Mouse (Mus musculus) urinary bladder, postnatal 14 days (tissue): ENCODE results near the gene Zbtb44.
A peak's percentile ranks its signal among the peaks of the same experiment; 100 is the strongest.

Experiments used
- DNase-seq: peaks from one replicate; pipeline ENCODE4 v3.0.0; 2021; ENCODE audit warnings: low spot score

Gene Zbtb44

DNA sequence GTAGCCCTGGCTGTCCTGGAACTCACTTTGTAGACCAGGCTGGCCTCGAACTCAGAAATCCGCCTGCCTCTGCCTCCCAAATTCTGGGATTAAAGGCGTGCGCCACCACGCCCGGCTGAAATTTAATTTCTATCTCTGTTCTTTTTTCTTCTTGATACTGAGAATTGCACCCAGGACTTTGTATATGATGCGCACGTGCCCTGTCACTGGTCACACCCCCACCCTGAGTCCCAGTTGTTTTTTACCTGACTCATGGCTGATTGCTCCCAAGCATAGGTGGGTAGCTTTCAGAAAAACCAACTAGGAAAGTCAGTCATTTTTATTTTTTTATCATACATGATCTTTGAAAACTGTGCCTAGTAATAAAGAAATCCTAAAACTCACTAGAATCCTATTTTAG lies 40.3 kb downstream of the Zbtb44 start:
- DNase-seq = no peak

DNA sequence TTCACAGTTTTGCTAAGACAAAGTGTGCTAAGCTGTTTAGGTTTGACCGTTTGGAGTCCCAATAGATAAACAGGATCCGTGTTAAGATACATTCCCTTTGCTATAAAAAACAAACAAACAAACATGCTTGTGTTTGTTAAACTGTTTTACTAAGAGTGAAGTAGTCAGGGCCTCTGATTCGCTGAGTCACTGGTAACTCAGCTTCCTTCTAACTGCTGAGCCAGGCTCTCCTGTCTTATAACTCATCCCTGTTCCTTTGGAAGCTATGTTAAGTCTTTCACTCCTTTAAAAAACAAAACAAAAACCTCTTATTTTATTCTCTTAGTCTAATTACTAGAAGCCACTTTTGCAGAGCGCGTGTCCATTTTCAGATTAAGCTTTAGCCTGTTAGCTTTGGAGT lies 41.8 kb downstream of the Zbtb44 start:
- DNase-seq = no peak

DNA sequence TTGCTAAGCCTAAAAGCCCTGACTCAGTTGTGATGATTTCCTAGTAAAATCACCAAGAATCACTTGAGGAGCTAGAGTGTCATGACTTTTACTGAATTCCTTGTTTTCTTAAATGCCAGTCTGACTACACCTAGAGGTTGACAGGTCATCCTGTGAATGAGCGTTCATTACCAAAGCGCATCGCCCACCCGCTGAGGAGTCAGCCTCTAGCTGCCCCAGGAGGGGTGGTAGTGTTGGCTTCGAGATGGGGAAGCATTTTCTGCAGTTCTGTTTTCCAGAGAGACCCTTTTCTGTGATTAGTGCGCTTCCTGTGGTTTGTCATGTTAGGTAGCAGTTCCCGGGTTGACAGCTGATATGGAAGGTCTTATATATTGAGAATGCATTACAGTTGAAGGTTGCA lies 43.4 kb downstream of the Zbtb44 start:
- no peak for DNase-seq

DNA sequence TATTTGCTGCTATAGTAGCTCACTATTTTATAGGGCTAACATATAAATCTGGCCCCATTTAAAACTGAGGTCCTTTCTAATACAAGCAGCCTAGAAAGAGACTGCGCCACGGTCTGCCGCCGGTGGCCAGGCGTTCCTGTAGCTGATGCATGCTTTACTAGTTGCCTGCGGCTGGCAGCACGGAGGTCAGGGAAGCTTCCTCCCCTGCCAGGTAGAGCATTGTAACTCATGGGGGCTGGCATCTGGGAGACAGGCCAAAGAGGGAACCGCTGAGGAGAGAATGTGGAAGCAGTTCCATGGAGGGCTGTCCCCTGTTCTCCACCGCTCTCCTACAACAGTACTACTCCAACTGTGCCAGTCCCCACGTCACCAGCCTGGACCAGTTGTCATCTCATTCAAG lies 44.4 kb downstream of the Zbtb44 start:
- DNase-seq = no peak

DNA sequence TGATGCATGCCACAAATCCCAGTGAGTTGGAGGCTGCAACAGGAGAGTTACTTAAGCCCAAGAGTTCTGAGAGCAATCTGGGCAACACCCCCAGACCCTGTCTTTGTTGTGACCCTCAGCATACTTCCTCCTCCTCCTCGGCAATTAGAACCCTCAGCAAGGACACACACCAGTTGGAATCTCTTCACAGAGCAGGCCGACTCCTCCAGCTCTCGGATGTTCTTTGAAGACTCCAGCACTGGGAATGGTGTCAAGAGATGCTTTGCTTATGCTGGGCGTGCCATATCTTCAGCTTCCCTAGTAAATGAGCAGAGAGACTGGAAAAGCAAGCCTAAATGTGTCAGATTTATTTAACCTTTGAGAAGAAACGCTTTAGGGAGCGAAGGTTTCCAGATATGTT lies 50.3 kb downstream of the Zbtb44 start:
- no peak for DNase-seq

DNA sequence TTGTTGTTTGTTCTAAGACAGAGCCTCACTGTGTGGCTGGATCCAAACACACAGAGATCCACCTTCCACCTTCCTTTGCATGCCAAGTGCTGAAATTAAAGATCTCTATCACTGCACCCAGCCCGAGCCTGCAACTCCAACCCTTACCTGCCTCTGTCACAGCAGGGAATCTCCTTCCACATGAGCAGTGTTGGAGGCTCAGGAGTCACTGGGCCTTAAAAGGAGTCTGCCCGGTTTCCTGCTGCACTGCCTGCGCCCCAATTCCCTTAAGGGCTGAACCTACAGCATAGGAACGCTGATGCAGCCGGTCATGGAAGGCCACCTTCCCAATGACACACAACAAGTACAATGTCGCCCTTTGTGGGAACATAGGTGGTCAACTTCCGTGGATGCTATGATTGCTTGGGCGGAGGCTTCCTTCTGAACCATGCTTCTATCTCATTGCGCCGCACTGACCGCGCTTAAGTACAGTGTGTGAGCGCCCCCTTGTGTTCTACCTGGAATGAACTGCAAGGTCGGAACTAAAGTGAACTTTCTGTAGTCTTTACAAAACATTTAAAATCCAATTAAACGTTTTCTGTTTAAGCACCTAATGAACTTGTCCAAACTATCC lies 51.7 kb downstream of the Zbtb44 start:
- DNase-seq = peak; percentile 80

DNA sequence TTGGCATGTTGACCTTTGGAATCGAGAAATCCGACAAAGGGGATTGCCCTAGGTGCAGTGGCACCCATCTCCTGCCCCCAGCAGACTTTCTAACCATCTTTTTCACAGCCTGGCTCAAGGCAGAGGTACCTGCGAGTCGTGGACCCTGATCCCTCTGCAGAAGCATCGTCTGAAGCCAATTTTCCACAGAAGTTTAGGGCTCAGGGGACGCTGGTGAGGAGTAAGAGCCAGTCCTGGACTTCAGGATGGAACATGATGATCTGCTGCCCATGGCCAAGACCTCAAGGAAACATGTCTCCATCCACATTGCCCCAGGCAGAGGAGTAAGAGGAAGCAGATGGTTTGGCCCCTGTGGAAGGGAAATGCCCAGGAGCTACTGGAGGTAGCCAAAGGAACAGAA lies 52.3 kb downstream of the Zbtb44 start:
- no peak for DNase-seq

DNA sequence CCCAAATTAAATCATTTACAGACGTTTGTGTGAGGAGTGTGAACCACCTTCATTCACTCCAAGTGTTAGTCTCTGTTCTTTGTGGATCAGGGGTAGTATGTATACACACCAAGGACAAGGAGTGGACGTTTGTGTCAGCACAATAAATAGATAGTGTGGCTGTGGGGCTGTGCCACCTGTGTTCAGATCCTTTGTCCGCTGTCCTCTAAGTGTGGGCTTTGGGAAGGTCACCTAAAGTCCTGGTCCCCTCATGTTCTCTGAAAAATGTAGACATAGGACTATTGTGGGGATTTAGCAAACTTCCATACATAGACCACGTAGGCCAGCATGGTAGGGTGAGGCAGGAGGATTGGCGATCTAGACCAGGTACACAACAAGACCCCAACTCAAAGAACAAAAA lies 55.1 kb downstream of the Zbtb44 start:
- no peak for DNase-seq

DNA sequence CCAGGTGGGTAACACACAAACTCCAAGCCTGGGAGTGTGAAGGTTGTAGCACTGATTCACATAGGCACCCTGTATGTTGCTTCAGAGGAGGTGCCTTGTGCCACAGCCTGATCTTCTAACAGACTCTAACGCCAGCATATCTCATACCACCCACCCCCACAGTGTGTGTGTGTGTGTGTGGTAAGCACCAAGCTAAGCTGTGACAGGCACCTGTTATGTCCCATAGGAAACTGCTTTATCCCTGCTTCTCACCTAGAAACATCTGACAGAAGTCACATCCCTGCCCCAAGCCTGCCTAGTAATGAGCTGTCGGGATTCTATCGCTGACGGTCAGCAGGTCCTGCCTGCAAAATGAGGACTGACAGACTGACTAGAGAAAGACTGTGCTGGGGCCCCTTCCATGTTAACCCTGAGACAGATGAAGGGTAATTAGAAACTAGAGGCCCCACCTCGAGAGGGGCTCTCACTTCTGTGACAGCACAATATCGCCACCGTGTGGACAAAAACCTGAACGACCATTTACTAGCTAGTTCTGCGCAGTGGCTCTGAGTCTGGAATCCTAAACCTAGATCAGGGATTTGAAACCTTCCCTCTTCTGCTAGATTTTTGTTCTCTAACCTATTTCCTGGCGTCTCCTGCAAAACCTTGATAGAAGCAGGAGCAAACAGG lies 55.8 kb downstream of the Zbtb44 start:
- DNase-seq = peak; percentile 71

DNA sequence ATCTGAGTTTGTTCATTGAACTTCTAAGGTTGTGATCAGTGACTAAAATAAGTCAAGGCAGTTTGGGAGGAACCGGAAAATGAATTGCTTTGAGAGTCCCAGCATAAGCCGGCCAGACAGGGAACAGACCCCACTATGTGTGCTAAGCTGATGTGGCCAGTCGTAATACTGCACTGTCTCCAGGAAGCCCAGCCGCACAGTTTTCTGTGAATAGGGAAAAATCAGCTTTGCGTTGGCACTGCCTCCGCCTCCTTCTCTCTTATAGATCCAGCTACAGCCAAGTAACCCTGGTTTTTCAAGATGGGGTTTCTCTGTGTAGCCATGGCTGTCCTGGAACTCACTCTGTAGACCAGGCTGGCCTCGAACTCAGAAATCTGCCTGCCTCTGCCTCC lies 56.3 kb downstream of the Zbtb44 start:
- DNase-seq = no peak

DNA sequence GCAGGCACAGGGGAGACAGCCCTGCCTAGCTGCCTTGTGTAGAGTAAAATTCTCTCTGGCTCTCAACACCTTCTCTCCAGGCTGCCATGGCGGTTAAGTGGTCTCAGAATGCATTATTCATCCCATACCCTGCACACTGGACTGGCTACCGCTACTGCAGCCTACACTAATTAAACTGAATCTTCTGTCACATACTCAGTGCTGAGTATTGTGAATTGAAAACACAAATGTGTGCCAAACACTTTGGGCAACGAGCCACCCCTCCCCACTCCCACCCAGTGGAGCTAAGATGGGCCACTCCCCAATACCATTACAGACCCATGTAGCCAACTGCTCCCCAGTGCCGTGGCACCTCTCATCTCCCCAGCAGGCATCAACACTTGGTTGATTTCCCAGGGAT lies 57.0 kb downstream of the Zbtb44 start:
- no peak for DNase-seq

DNA sequence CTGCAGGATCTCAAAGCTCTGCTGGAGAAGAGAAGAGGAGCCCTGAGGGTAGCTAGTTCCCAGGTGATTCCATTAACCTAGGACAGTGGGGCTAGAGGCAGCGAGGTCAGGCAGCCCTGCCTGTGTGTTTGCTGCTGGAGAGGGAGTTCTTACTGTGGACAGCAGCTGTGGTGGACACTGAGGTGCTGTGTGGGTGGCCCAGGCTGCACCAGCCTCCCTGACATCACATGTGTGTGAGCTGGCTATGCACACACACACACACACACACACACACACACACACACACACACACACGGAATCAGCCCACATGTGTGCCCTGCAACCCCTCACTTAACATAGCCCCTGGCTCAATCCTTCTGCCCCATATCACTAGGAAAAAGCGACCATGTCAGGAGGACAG lies 57.7 kb downstream of the Zbtb44 start:
- DNase-seq = no peak

DNA sequence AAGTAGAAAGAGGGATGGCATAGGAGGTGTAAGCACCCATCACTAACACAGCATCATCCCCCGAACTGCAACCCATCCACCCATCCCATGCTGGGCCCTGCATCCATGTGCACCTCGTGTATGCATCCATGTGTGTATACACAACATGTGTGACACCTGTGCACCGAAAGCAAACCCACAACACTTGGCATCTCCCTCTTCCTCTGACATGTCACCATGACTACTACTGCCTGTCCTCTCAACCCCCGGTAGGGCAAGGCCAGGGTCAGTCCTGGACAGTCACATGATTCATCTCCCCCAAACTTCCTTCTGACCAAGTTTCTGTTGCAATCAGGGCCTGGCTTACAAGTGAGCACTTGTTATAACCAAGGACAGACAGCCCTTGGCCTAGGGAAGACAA lies 58.4 kb downstream of the Zbtb44 start:
- no peak for DNase-seq

DNA sequence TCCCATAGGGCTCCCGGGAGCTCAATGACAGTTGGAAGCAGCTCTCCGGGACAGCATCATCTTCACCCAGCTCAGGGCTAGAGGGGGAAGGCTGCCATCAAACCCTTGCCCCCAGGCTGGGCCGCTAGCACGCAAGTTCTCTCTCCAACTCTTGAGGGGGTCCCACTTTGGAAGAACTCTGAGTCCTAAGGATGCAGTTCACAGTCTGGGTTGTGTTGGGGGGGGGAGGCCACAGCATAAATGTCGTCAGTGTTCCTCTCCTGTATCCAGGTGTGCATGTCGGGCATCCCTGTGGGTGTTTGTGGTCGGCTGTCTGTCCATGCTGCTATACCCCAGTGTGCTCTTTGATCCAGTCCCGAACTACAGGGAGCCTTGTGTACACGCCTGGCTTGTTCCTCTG lies 59.1 kb downstream of the Zbtb44 start:
- no peak for DNase-seq

DNA sequence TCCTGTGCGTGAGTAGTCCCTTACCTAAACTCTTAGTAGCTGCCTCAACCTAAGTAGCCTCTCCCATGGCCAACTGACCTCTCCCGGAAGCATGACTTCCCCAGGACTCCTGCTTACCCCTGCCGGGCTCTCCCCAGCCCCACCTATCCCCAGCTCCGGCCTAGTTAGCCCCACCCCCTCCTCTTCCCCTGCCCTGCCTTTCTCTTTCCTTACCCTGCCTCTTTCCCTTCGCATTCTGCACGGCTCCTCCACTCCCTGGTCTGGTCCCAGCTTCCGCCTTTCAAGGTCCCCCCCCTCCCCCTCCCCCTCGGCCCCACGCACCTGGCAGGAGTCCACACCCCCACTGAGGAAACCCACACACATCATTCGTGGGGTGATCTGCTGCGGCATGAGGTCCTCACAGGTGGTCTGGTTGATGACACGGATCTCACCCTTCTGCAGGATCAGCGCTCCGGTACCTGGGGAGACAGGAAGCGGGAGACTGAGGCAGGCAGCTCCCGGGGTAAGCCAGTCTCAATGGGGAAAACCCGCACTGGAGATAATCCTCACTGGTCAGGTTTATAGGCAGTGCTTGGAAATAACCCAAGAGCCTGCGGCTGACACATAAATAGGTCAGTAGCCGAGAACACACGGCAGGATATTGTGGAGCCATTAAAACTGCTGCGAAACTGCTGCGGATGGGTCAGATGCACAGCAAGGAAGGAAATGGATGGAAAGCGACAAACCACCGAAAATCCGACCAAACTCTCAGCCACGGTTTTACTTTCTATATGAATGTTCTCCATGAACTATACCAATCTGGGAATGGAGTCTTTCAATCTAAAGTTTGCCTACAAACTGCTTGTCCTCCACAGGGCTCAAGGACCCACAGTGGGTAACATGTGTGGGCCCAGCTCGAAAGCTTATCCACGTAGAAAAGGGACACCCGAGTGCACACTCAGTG lies 59.9 kb downstream of the Zbtb44 start:
- DNase-seq = no peak

DNA sequence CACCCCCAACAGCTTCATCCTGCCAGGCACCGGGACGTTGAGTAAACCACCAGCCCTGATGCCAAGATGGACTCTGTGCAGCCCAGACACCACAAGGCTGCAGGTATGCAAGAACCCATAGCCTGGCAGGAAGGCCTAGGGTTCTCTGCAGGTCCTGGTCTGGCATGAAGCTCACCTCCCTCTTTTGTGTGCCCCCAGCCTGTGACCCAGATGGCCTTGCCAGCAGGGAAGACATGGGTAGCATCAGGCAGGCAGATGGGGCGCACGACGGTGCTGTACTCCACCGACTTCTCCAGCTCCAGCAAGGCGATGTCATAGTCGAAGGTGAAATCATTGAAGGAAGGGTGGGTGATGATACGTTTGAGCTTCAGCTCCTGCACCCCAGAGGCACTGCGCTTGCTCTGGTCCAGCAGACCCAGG lies 60.7 kb downstream of the Zbtb44 start:
- no peak for DNase-seq

DNA sequence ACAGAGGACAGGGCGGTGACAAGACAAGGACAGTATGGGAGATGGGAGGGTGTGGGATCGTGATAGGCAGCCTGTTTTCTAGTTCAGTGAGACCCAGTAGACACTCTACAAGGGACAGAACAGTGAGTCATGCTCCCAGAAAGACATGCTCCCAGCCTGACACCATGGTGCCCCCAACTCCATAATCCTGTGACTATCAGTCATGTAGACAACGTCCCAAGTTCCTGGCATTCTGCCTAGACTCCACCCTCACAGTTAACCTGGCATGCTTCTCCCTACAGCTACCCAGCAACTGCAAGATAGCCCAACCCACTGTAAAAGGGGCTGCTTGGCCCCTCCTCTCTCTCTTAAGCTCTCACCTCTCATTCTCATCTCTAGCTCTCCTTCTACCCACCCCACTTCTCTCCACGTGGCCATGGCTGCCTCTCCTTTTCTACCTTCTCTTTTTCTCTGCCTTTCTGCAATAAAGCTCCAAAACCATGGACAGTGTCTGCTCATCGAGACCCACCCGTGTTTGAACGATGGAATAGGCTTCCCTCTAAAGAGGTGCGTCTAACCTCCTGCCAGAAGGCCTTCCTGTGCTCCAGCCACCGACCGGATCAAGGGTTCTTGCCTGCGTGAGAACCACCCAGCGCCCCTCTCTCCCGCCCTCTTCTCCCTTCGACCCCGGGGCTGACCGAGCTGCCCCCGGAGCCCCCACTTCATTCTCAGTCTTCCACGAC lies 61.8 kb downstream of the Zbtb44 start:
- DNase-seq = no peak

DNA sequence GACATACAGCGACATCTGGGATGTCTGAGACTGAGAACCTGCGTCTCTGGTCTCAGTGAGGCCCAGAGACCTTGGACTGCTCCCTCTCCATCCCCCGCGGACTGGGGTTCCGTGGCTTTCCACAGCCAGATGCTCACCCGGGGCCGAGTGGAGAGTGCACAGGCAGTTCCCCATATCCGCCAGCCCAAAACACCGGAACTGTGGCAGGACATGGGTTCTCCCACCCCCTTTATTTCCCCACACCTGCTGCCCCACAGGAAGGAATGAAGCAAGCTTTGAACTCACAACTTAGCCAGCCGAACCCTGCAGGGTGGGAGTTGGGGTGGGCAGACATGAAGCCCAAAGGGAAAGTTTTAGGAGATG lies 62.4 kb downstream of the Zbtb44 start:
- DNase-seq = no peak

DNA sequence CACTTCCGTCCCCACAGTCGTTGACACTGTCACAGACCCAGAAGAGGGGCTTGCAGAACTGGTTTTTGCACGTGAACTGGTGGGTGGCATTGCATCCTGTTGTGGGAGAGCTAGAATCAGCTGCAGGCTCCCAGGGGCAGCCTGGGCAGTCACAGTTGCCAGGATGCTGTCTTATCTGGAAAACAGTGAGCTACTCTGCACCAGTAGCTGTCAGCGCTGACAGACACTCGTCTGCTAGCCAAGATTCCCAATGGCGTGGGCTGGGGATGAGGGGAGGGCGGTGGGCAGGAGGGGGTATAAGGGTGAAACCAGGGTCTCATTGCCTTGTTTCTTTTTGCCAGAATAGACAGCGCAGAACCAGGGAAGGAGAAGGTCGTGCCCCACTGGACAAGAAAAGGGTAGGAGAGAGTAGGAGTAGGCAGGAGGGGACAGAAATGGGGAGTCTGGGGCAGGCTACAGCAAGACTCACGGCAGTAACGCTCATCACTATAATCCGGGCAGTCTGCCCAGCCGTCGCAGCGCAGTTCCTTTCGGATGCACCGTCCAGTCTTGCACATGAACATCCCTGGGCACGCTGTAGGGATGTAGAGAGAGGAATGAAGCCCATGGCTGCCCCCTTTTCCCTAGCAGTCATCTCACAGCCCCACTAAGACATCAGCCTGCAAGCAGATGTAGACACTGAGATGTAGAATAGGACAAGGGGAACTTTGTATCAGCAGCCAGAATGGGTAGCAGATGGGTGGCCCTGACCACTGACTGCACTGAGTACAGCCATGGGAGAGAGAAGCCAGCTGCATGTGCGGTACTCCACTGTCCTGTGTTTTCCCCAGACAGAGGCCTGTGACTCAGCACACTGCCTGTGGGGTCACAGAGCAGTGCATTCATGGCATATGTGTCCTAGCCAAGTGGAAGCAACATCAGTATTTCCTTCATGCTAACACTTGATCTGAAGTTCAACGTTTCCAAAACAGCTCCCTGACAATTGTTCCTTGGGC lies 66.9 kb downstream of the Zbtb44 start:
- DNase-seq = no peak

DNA sequence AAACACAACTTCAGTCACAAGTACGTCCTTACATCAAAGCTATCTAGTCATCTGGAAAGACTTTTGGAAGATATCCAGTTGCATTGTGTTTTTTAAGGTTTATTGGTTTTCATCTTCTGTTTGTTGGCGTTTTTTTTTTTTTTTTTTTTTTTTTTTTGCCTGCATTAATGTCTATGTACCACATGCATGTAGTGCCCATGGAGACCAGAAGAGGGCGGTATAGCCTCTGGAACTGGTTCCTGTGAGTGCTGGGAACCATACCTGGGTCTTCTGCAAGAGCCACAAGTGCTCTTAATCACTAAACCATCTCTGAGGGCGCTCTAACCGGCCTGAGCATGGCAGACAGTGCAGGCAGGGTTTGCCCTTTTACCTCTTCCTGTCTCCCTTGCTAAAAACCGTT lies 67.7 kb downstream of the Zbtb44 start:
- DNase-seq = no peak

DNA sequence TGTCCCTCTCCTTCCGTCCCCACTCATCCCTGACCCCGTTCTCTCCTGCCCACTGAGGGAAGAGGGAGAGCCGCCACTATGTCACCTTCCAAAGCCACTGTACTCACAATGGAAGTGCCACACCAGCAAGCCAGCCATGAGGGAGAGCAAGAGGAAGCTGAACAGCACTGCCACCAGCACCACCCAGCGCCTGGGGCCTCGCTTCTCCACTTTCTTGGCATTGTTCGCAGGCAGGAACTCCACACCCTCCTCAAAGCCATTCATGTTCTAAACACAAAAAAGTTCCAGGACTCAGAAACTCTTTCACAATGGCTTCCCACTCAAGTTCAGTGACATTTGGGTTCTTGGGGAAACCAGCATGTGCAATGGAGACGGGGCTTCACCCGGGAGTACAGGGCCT lies 78.0 kb downstream of the Zbtb44 start:
- DNase-seq = no peak
